Mouse (Mus musculus): ENCODE data around the gene Mknk2.

DNA sequence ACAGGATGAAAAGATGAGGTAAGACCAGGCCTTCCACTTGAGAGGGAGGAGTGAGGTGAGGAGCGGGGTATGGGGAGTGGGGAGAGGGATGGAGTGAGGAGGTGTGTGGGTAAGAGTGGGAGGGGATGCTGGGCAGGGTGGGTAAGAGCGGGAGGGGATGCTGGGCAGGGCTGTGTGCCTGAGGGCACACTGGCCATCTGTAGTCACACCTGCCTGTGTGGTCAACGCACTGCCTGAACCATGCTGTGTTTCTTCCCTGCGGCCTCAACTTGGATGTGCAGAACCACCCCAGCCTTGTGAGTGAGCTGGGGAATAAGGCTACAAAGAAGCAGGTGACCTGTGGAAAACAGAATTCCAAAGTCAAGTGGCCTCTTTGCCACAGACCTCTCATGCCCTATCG, 26.5 kb upstream of the Mknk2 start:
- TF ChIP-seq EP300 (IDR thresholded peaks at IDR 0.05; ENCODE audit: low read depth) (no peak), CTCF (IDR thresholded peaks at IDR 0.05; ENCODE audit: low read depth) (no peak)
